Mouse (Mus musculus) right cerebral cortex, postnatal 25 days (tissue): Measurements from ENCODE around the gene Rhox2g.
"Not testable (repeated sequence)": the region's sequence is repeated elsewhere in the genome, so short reads cannot be mapped to it uniquely, and the experiment has no call there.

Source experiments
- DNase-seq: peaks from one replicate; pipeline ENCODE4 v3.0.0; 2022

The Rhox2g gene

GRCm38 (mm10) chrX:37643370-37643769 is at the start of gene Rhox2g:
Gene Rhox2g, minus strand, starts transcription at chrX:37643470.
- not testable (repeated sequence) for DNase-seq

GRCm38 (mm10) chrX:37692261-37692660 is 49.0 kb upstream of the Rhox2g start:
- DNase-seq: no peak

- DNase-seq: no peak
Measured at GRCm38 (mm10) chrX:37683031-37683715, 39.9 kb upstream of the Rhox2g start.

GRCm38 (mm10) chrX:37673177-37673576 is 29.9 kb upstream of the Rhox2g start, which contains the start of gene Rhox2h:
Gene Rhox2h, minus strand, starts transcription at chrX:37673277.
- not testable (repeated sequence) for DNase-seq

GRCm38 (mm10) chrX:37668664-37669063 is 25.4 kb upstream of the Rhox2g start, which contains the start of gene Rhox3h:
Gene Rhox3h, minus strand, starts transcription at chrX:37668764.
- DNase-seq: not testable (repeated sequence)

- not testable (repeated sequence) for DNase-seq
Measured at GRCm38 (mm10) chrX:37651227-37651626, 8.0 kb upstream of the Rhox2g start, which contains the start of gene Rhox4g. Gene Rhox4g, minus strand, starts transcription at chrX:37651327.

GRCm38 (mm10) chrX:37628512-37628911 is 14.8 kb downstream of the Rhox2g start, which contains the start of gene Rhox3g:
Gene Rhox3g, minus strand, starts transcription at chrX:37628612.
- not testable (repeated sequence) for DNase-seq

- DNase-seq: not testable (repeated sequence)
Measured at GRCm38 (mm10) chrX:37607604-37608003, 35.7 kb downstream of the Rhox2g start, which contains the start of gene Rhox4f. Gene Rhox4f, minus strand, starts transcription at chrX:37607704.
